Mouse (Mus musculus) hindbrain, embryonic 12.5 days (tissue): Measurements from ENCODE around the gene Gpr18. TPM values are rescaled to one million over a fixed set of nuclear protein-coding genes. Genes with fewer than 3 reads are reported as not detected.

Source experiments
- ATAC-seq: fragments of 200-750 bp; cut with Nextera tagmentation; 2 replicates; pipeline ENCODE4 v1.8.0; 2017; ENCODE audit warnings: moderate TSS enrichment; ENCODE audit not compliant: low FRiP score
- H3K27ac ChIP-seq: fragments of 300-500 bp; sonication (generic); 2 replicates; pipeline ENCODE4 v1.5.1; 2016; ENCODE audit warnings: mild to moderate bottlenecking
- H3K27me3 ChIP-seq: fragments of 300-500 bp; sonication (generic); 2 replicates; pipeline ENCODE4 v1.6.1; 2016; ENCODE audit warnings: mild to moderate bottlenecking
- H3K36me3 ChIP-seq: fragments of 300-500 bp; sonication (generic); 2 replicates; pipeline ENCODE4 v1.6.1; 2016; ENCODE audit warnings: mild to moderate bottlenecking
- H3K4me1 ChIP-seq: fragments of 300-500 bp; sonication (generic); 2 replicates; pipeline ENCODE4 v1.6.1; 2016
- H3K4me2 ChIP-seq: fragments of 300-500 bp; sonication (generic); replicated peaks from 2 replicates; pipeline ENCODE4 v1.6.1; 2016; ENCODE audit warnings: mild to moderate bottlenecking
- H3K4me3 ChIP-seq: fragments of 300-500 bp; sonication (generic); 2 replicates; pipeline ENCODE4 v1.5.1; 2016; ENCODE audit warnings: mild to moderate bottlenecking
- H3K9ac ChIP-seq: fragments of 300-500 bp; sonication (generic); 2 replicates; pipeline ENCODE4 v1.6.1; 2016; ENCODE audit warnings: mild to moderate bottlenecking, moderate library complexity
- H3K9me3 ChIP-seq: fragments of 300-500 bp; sonication (generic); replicated peaks from 2 replicates; pipeline ENCODE4 v1.6.1; 2016; ENCODE audit warnings: mild to moderate bottlenecking
- WGBS: fragments of 180-500 bp; shearing (Covaris S2); methylation state at CpG from one replicate; pipeline ENCODE4 v1.1.7; 2016; 5-methylcytosine and 5-hydroxymethylcytosine counted together
- polyA plus RNA-seq: library from polyadenylated mRNA; unstranded; fragments of >200 nt; fragmentation: Nextera tagmentation; extraction: Ambion mirVana; gene quantifications from 2 replicates; pipeline ENCODE4 v1.2.1, GENCODE M21; 2016

The Gpr18 gene
- polyA plus RNA-seq, 1 experiment from 2014 or later, result not detected

GRCm38 (mm10) chr14:121916311-121917094, 922 bp upstream of the Gpr18 start:
- Histone ChIP-seq H3K27me3 (no peaks in the 10 kb centered on the region), H3K4me2 (no peak overlapping the region), H3K9me3 (no peaks in the 10 kb centered on the region), H3K36me3 (peaks cover 38% of the 10 kb centered on the region), H3K9ac (no peak overlapping the region), H3K4me1 (no peaks in the 10 kb centered on the region), H3K4me3 (no peak overlapping the region), H3K27ac (no peak overlapping the region)
- WGBS, result 85% methylated on average over 6 of the region's 6 CpGs
- no peak for ATAC-seq

GRCm38 (mm10) chr14:121915143-121915542, 438 bp downstream of the Gpr18 start:
- WGBS, result 88% methylated on average over 5 of the region's 5 CpGs
- no peak overlapping the region for H3K27ac ChIP-seq
- no peak overlapping the region for H3K4me2 ChIP-seq
- H3K27me3 ChIP-seq, result no peaks in the 10 kb centered on the region
- no peak overlapping the region for H3K4me3 ChIP-seq
- ATAC-seq, result no peak
- peaks cover 42% of the 10 kb centered on the region for H3K36me3 ChIP-seq
- H3K9me3 ChIP-seq, result no peaks in the 10 kb centered on the region
- no peak overlapping the region for H3K9ac ChIP-seq
- no peaks in the 10 kb centered on the region for H3K4me1 ChIP-seq

- H3K4me3 ChIP-seq, result no peak overlapping the region
- no peaks in the 10 kb centered on the region for H3K9me3 ChIP-seq
- H3K27ac ChIP-seq, result no peak overlapping the region
- H3K4me1 ChIP-seq, result no peaks in the 10 kb centered on the region
- ATAC-seq, result no peak
- H3K9ac ChIP-seq, result no peak overlapping the region
- peaks cover 57% of the 10 kb centered on the region for H3K36me3 ChIP-seq
- no peaks in the 10 kb centered on the region for H3K27me3 ChIP-seq
- no peak overlapping the region for H3K4me2 ChIP-seq
- WGBS, result 90% methylated on average over 7 of the region's 7 CpGs
These were observed 3.1 kb downstream of the Gpr18 start for GRCm38 (mm10) chr14:121912501-121912900.

- Histone ChIP-seq H3K27me3 (no peaks in the 10 kb centered on the region), H3K4me3 (no peak overlapping the region), H3K4me2 (no peak overlapping the region), H3K4me1 (no peaks in the 10 kb centered on the region), H3K36me3 (peaks cover 56% of the 10 kb centered on the region), H3K27ac (no peak overlapping the region), H3K9me3 (no peaks in the 10 kb centered on the region), H3K9ac (no peak overlapping the region)
- ATAC-seq, result no peak
- 88% methylated on average over 6 of the region's 6 CpGs for WGBS
These were observed 5.7 kb downstream of the Gpr18 start for GRCm38 (mm10) chr14:121909868-121910267.

- Histone ChIP-seq H3K36me3 (peaks cover 49% of the 10 kb centered on the region), H3K9ac (no peak overlapping the region), H3K4me3 (no peak overlapping the region), H3K27me3 (no peaks in the 10 kb centered on the region), H3K9me3 (no peaks in the 10 kb centered on the region), H3K27ac (no peak overlapping the region), H3K4me2 (no peak overlapping the region), H3K4me1 (no peaks in the 10 kb centered on the region)
- ATAC-seq, result no peak
- 92% methylated on average over 11 of the region's 11 CpGs for WGBS
These were observed 8.4 kb downstream of the Gpr18 start for GRCm38 (mm10) chr14:121906992-121907681.

- Histone ChIP-seq H3K9me3 (no peaks in the 10 kb centered on the region), H3K4me1 (no peaks in the 10 kb centered on the region), H3K4me2 (no peak overlapping the region), H3K27me3 (no peaks in the 10 kb centered on the region), H3K9ac (no peak overlapping the region), H3K27ac (no peak overlapping the region), H3K36me3 (peaks cover 42% of the 10 kb centered on the region), H3K4me3 (no peak overlapping the region)
- ATAC-seq, result no peak
- 88% methylated on average over 8 of the region's 8 CpGs for WGBS
These were observed 9.1 kb downstream of the Gpr18 start for GRCm38 (mm10) chr14:121906341-121906991.

GRCm38 (mm10) chr14:121904754-121905153, 10.8 kb downstream of the Gpr18 start:
- Histone ChIP-seq H3K4me3 (no peak overlapping the region), H3K36me3 (peaks cover 30% of the 10 kb centered on the region), H3K4me2 (no peak overlapping the region), H3K27me3 (no peaks in the 10 kb centered on the region), H3K9me3 (no peaks in the 10 kb centered on the region), H3K27ac (no peak overlapping the region), H3K4me1 (no peaks in the 10 kb centered on the region), H3K9ac (no peak overlapping the region)
- WGBS, result 65% methylated on average over 3 of the region's 3 CpGs
- no peak for ATAC-seq

- H3K36me3 ChIP-seq, result peaks cover 20% of the 10 kb centered on the region
- no peak overlapping the region for H3K27ac ChIP-seq
- H3K27me3 ChIP-seq, result no peaks in the 10 kb centered on the region
- no peak overlapping the region for H3K9ac ChIP-seq
- no peak overlapping the region for H3K4me2 ChIP-seq
- H3K4me3 ChIP-seq, result no peak overlapping the region
- H3K9me3 ChIP-seq, result no peaks in the 10 kb centered on the region
- 91% methylated on average over 7 of the region's 7 CpGs for WGBS
- ATAC-seq, result no peak
- no peaks in the 10 kb centered on the region for H3K4me1 ChIP-seq
These were observed 12.2 kb downstream of the Gpr18 start for GRCm38 (mm10) chr14:121903381-121903876.

GRCm38 (mm10) chr14:121901511-121901910, 14.1 kb downstream of the Gpr18 start:
- Histone ChIP-seq H3K27me3 (no peaks in the 10 kb centered on the region), H3K36me3 (peaks cover 8% of the 10 kb centered on the region; the same call in 1 of the 2 replicates), H3K4me1 (no peaks in the 10 kb centered on the region), H3K9ac (no peak overlapping the region), H3K27ac (no peak overlapping the region), H3K4me2 (no peak overlapping the region), H3K4me3 (no peak overlapping the region), H3K9me3 (no peaks in the 10 kb centered on the region)
- WGBS, result 90% methylated on average over 6 of the region's 6 CpGs
- no peak for ATAC-seq

- Histone ChIP-seq H3K9me3 (no peaks in the 10 kb centered on the region), H3K4me2 (no peak overlapping the region), H3K36me3 (no peaks in the 10 kb centered on the region), H3K27ac (no peak overlapping the region), H3K4me1 (no peaks in the 10 kb centered on the region), H3K9ac (no peak overlapping the region), H3K27me3 (no peaks in the 10 kb centered on the region), H3K4me3 (no peak overlapping the region)
- no peak for ATAC-seq
- 88% methylated on average over 3 of the region's 3 CpGs for WGBS
These were observed 16.5 kb downstream of the Gpr18 start for GRCm38 (mm10) chr14:121899071-121899470.

GRCm38 (mm10) chr14:121898509-121898908, 17.1 kb downstream of the Gpr18 start:
- H3K27me3 ChIP-seq, result no peaks in the 10 kb centered on the region
- H3K4me1 ChIP-seq, result no peaks in the 10 kb centered on the region
- no peak overlapping the region for H3K4me3 ChIP-seq
- WGBS, result 94% methylated on average over 11 of the region's 11 CpGs
- H3K9me3 ChIP-seq, result no peaks in the 10 kb centered on the region
- no peak overlapping the region for H3K9ac ChIP-seq
- no peaks in the 10 kb centered on the region for H3K36me3 ChIP-seq
- H3K27ac ChIP-seq, result no peak overlapping the region
- H3K4me2 ChIP-seq, result no peak overlapping the region
- ATAC-seq, result no peak

GRCm38 (mm10) chr14:121897773-121898172, 17.8 kb downstream of the Gpr18 start:
- Histone ChIP-seq H3K4me1 (no peaks in the 10 kb centered on the region), H3K27me3 (no peaks in the 10 kb centered on the region), H3K9ac (no peak overlapping the region), H3K4me3 (no peak overlapping the region), H3K4me2 (no peak overlapping the region), H3K27ac (no peak overlapping the region), H3K36me3 (no peaks in the 10 kb centered on the region), H3K9me3 (no peaks in the 10 kb centered on the region)
- ATAC-seq, result no peak
- 79% methylated on average over 2 of the region's 2 CpGs for WGBS
